Mouse (Mus musculus) ES-E14 (cell line): ENCODE data around the gene Abraxas2. TPM values are rescaled to one million over a fixed set of nuclear protein-coding genes. Genes with fewer than 3 reads are reported as not detected.

Source experiments
- DNase-seq: peaks from one replicate; pipeline ENCODE4 v3.0.0-alpha.2; 2013; ENCODE audit warnings: low read depth, low spot score
- H3K27ac ChIP-seq: 2 replicates; pipeline ENCODE4 v1.5.1; 2012; ENCODE audit warnings: low read depth, mild to moderate bottlenecking, low read length, moderate library complexity, mixed read lengths; ENCODE audit not compliant: poor library complexity, insufficient read depth, severe bottlenecking
- H3K36me3 ChIP-seq: 2 replicates; pipeline ENCODE4 v1.6.1; 2012; ENCODE audit warnings: mild to moderate bottlenecking, low read length, moderate library complexity, mixed read lengths; ENCODE audit not compliant: control insufficient read depth, poor library complexity, insufficient read depth, severe bottlenecking
- H3K4me1 ChIP-seq, 2 experiments: fragments of 150-350 bp in 1 of 2; sonication (generic) in 1 of 2; 2 replicates each; pipeline ENCODE4 v1.6.1; 2012; ENCODE audit warnings: low read length in 2 of 2, mild to moderate bottlenecking in 1 of 2, mixed read lengths in 1 of 2; ENCODE audit not compliant: control insufficient read depth in 2 of 2, insufficient read depth in 2 of 2, poor library complexity in 1 of 2
- H3K4me3 ChIP-seq, 2 experiments: fragments of 150-350 bp in 1 of 2; sonication (generic) in 1 of 2; 2 replicates each; pipeline ENCODE4 v1.5.1; 2012; ENCODE audit warnings: low read length in 2 of 2, low read depth in 1 of 2, mild to moderate bottlenecking in 1 of 2, mixed read lengths in 1 of 2; ENCODE audit not compliant: insufficient read depth in 1 of 2, poor library complexity in 1 of 2, severe bottlenecking in 1 of 2
- H3K9ac ChIP-seq: 2 replicates; pipeline ENCODE4 v1.6.1; 2012; ENCODE audit warnings: low read depth, mild to moderate bottlenecking, low read length, mixed read lengths; ENCODE audit not compliant: poor library complexity, insufficient read depth, severe bottlenecking
- H3K9me3 ChIP-seq: fragments of 150-350 bp; sonication (generic); 2 replicates; pipeline ENCODE4 v1.6.1; 2012; ENCODE audit warnings: low read depth, mild to moderate bottlenecking, low read length; ENCODE audit not compliant: control insufficient read depth, insufficient read depth
- CHD2 ChIP-seq: IDR thresholded peaks from 2 replicates; pipeline ENCODE4 v1.6.1; 2014; ENCODE audit warnings: mild to moderate bottlenecking, low read depth, low read length, inconsistent platforms
- HCFC1 ChIP-seq: IDR thresholded peaks from 2 replicates; pipeline ENCODE4 v1.6.1; 2012; ENCODE audit warnings: low read length, inconsistent platforms, borderline replicate concordance; ENCODE audit not compliant: insufficient read depth
- MAFK ChIP-seq: IDR thresholded peaks from 2 replicates; pipeline ENCODE4 v1.6.1; 2014; ENCODE audit warnings: mild to moderate bottlenecking, low read depth, low read length, inconsistent platforms; ENCODE audit not compliant: insufficient read depth
- ZC3H11A ChIP-seq: IDR thresholded peaks from 2 replicates; pipeline ENCODE4 v1.6.1; 2012; ENCODE audit warnings: low read depth, mild to moderate bottlenecking, inconsistent platforms, low read length, borderline replicate concordance
- ZNF384 ChIP-seq: IDR thresholded peaks from 2 replicates; pipeline ENCODE4 v1.6.1; 2012; ENCODE audit warnings: low read depth, low read length, inconsistent platforms
- in situ Hi-C, 2 experiments: fragments of 600-800 bp; cut with MboI; formaldehyde crosslinking; loops; one replicate each; pipeline ENCODE4 v1.15.1; 2025; ENCODE audit warnings: low sequenced_read_pairs in 2 of 2, inconsistent platforms in 1 of 2; ENCODE audit not compliant: unreplicated experiment in 2 of 2
- total RNA-seq: library from RNA; depleted of rRNA; stranded (reverse); fragments of 300-350 nt; gene quantifications from 2 replicates; pipeline ENCODE4 v1.2.3, GENCODE M21; 2012

Gene Abraxas2
- total RNA-seq, 1 experiment = 20.5 TPM

GRCm38 (mm10) chr7:132858043-132858608, 899 bp upstream of the Abraxas2 start:
- Histone ChIP-seq H3K4me3 (no peak overlapping the region), H3K9ac (no peak overlapping the region), H3K27ac (no peak overlapping the region), H3K36me3 (no peaks in the 10 kb centered on the region), H3K4me1 (0 out of 4 replicates have a peak, but pooled peaks cover 0 to 2% of the 10 kb centered on the region in 2 experiments), H3K9me3 (no peaks in the 10 kb centered on the region)
- in situ Hi-C loops = no loop called here
- no peak for TF ChIP-seq MAFK
- TF ChIP-seq CHD2 = no peak
- TF ChIP-seq ZNF384 = peak; percentile 72
- DNase-seq = no peak

DNA sequence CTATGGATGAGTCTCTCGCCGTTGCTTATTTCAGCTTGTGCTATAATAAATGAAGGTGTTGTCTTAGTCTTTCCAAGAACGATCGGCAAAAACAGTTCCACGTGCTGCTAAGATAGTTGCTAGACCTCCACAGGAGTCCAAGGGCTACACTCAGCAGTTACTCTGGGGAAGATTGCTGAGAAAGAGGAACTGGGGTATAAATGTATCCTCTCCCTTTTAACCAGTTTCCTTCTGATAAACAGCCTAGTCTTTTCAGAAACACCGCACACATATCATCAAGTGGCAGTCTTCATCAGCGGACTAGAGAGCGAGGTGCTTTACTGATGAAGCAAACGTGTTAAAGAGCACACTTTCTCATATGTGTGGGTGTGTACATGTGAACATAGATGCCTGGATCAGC, 7.3 kb downstream of the Abraxas2 start:
- no peak for TF ChIP-seq ZNF384
- TF ChIP-seq CHD2 = no peak
- TF ChIP-seq MAFK = no peak
- no peak for TF ChIP-seq HCFC1
- no peak for TF ChIP-seq ZC3H11A
- Histone ChIP-seq H3K9ac (no peak overlapping the region), H3K36me3 (peaks cover 10% of the 10 kb centered on the region), H3K4me3 (no peak overlapping the region), H3K4me1 (no peaks in the 10 kb centered on the region), H3K27ac (no peak overlapping the region), H3K9me3 (no peaks in the 10 kb centered on the region)
- DNase-seq = no peak
- in situ Hi-C loops = no loop called here

- Histone ChIP-seq H3K4me1 (no peaks in the 10 kb centered on the region), H3K9ac (no peak overlapping the region), H3K36me3 (peaks cover 32% of the 10 kb centered on the region), H3K9me3 (no peaks in the 10 kb centered on the region), H3K4me3 (no peak overlapping the region), H3K27ac (no peak overlapping the region)
- in situ Hi-C loops = no loop called here
- no peak for DNase-seq
- TF ChIP-seq MAFK = no peak
- no peak for TF ChIP-seq ZNF384
- no peak for TF ChIP-seq CHD2
- no peak for TF ChIP-seq ZC3H11A
Measured at GRCm38 (mm10) chr7:132873043-132873442, 14.0 kb downstream of the Abraxas2 start.

DNA sequence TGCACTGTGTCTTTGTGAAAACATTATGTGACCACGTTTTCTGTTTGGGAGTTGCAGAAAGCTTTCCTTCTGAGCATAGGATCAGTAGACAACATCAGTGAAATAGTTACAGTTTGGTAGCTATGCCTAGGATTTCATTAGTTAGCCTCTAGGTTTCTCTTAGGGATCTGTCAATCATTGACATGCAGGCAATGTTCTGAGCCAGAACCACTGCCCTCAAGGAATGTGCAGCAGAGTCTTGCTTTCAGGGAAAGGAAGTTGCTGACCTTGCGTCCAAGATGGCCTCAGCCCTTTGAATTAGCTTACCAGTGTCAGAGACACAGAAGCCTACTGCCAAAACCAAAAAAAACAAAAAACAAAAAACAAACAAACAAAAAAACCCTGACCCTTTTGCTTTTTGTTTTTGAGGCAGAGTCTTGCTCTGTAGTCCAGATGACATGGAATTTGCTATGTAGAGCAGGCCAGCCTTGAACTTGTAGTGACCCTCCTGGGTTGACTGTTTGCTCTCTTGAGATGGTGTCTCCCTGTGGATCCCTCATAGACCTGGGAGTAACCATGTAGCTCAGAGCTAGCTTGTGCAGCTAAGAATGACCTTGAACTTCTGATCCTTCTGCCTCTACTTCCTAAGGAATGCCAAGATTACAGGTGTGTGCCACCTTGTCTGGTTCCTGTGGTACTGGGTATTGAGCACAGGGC, 16.5 kb downstream of the Abraxas2 start:
- Histone ChIP-seq H3K36me3 (peaks cover 32% of the 10 kb centered on the region), H3K4me3 (no peak overlapping the region), H3K9ac (no peak overlapping the region), H3K9me3 (no peaks in the 10 kb centered on the region), H3K4me1 (no peaks in the 10 kb centered on the region), H3K27ac (no peak overlapping the region)
- DNase-seq = no peak
- in situ Hi-C loops = loop anchor here (25.0 kb wide), 2 partner anchors 213 to 638 kb away; no protein-coding TSS in a partner anchor
- TF ChIP-seq CHD2 (no peak), HCFC1 (no peak), ZNF384 (no peak), MAFK (no peak)
